Mouse (Mus musculus) lung, postnatal 0 days (tissue): ENCODE measurements around the gene Paqr6. TPM values are rescaled to one million over a fixed set of nuclear protein-coding genes. Genes with fewer than 3 reads are reported as not detected.

Source experiments
- ATAC-seq: fragments of 200-750 bp; cut with Nextera tagmentation; 2 replicates; pipeline ENCODE4 v1.8.0; 2017; ENCODE audit warnings: moderate library complexity
- DNase-seq: peaks from one replicate; pipeline ENCODE4 v3.0.0-alpha.2; 2016; ENCODE audit warnings: low spot score
- H3K27ac ChIP-seq: fragments of 300-500 bp; sonication (generic); 2 replicates; pipeline ENCODE4 v1.5.1; 2014; ENCODE audit warnings: antibody characterized with exemption, mild to moderate bottlenecking, low read length, mixed read lengths
- H3K27me3 ChIP-seq: fragments of 300-500 bp; sonication (generic); replicated peaks from 2 replicates; pipeline ENCODE4 v1.6.1; 2014; ENCODE audit warnings: low read length, mixed read lengths; ENCODE audit not compliant: insufficient read depth
- H3K36me3 ChIP-seq: fragments of 300-500 bp; sonication (generic); 2 replicates; pipeline ENCODE4 v1.6.1; 2014; ENCODE audit warnings: low read length, mixed read lengths; ENCODE audit not compliant: insufficient read depth
- H3K4me1 ChIP-seq: fragments of 300-500 bp; sonication (generic); 2 replicates; pipeline ENCODE4 v1.6.1; 2014; ENCODE audit warnings: antibody characterized with exemption, low read depth, low read length, mixed read lengths; ENCODE audit not compliant: insufficient read depth
- H3K4me2 ChIP-seq: fragments of 300-500 bp; sonication (generic); replicated peaks from 2 replicates; pipeline ENCODE4 v1.6.1; 2014; ENCODE audit warnings: low read depth, mild to moderate bottlenecking, low read length, moderate library complexity, mixed read lengths
- H3K4me3 ChIP-seq: fragments of 300-500 bp; sonication (generic); 2 replicates; pipeline ENCODE4 v1.5.1; 2014; ENCODE audit warnings: low read depth, low read length
- H3K9ac ChIP-seq: fragments of 300-500 bp; sonication (generic); replicated peaks from 2 replicates; pipeline ENCODE4 v1.6.1; 2014; ENCODE audit warnings: low read depth, mild to moderate bottlenecking
- H3K9me3 ChIP-seq: fragments of 300-500 bp; sonication (generic); 2 replicates; pipeline ENCODE4 v1.6.1; 2016; ENCODE audit warnings: low read length, mixed read lengths
- CTCF ChIP-seq: IDR thresholded peaks from 2 replicates; pipeline ENCODE4 v1.5.1; 2016; ENCODE audit warnings: antibody characterized with exemption, mild to moderate bottlenecking
- EP300 ChIP-seq: IDR thresholded peaks from 2 replicates; pipeline ENCODE4 v1.6.1; 2016; ENCODE audit warnings: antibody characterized with exemption, mild to moderate bottlenecking, control low read depth
- WGBS: fragments of 180-500 bp; shearing (Covaris S2); extraction: QIAGEN DNeasy Blood & Tissue Kit; methylation state at CpG from one replicate; pipeline ENCODE4 v1.1.7; 2014; 5-methylcytosine and 5-hydroxymethylcytosine counted together
- polyA plus RNA-seq: library from polyadenylated mRNA; unstranded; fragments of >200 nt; fragmentation: Nextera tagmentation; extraction: Ambion mirVana; gene quantifications from 2 replicates; pipeline ENCODE4 v1.2.1, GENCODE M21; 2015

Gene Paqr6
- polyA plus RNA-seq, 1 experiment from 2014 or later: 4.3 TPM

- ATAC-seq: no peak
- no peak for TF ChIP-seq CTCF
- TF ChIP-seq EP300: no peak
- H3K27ac ChIP-seq: no peak overlapping the region
- no peaks in the 10 kb centered on the region for H3K4me1 ChIP-seq
- H3K4me2 ChIP-seq: no peak overlapping the region
- peaks cover 76% of the 10 kb centered on the region for H3K36me3 ChIP-seq
- 81% methylated on average over 9 of the region's 9 CpGs for WGBS
- no peak overlapping the region for H3K9ac ChIP-seq
- no peaks in the 10 kb centered on the region for H3K9me3 ChIP-seq
- no peak for DNase-seq
- H3K27me3 ChIP-seq: no peaks in the 10 kb centered on the region
- H3K4me3 ChIP-seq: no peak overlapping the region
Measured at GRCm38 (mm10) chr3:88352907-88353306, 11.5 kb upstream of the Paqr6 start.

- Histone ChIP-seq H3K36me3 (peaks cover 75% of the 10 kb centered on the region), H3K4me2 (no peak overlapping the region), H3K9ac (no peak overlapping the region), H3K27me3 (no peaks in the 10 kb centered on the region), H3K4me3 (no peak overlapping the region), H3K27ac (no peak overlapping the region), H3K9me3 (no peaks in the 10 kb centered on the region), H3K4me1 (no peaks in the 10 kb centered on the region)
- WGBS: 90% methylated on average over 8 of the region's 8 CpGs
- DNase-seq: no peak
- no peak for ATAC-seq
- no peak for TF ChIP-seq CTCF
- no peak for TF ChIP-seq EP300
Measured at GRCm38 (mm10) chr3:88354396-88355165, 9.8 kb upstream of the Paqr6 start.

GRCm38 (mm10) chr3:88359584-88359983 lies 4.8 kb upstream of the Paqr6 start:
- DNase-seq (no peak), ATAC-seq (no peak)
- 76% methylated on average over 5 of the region's 5 CpGs for WGBS
- Histone ChIP-seq H3K36me3 (peaks cover 54% of the 10 kb centered on the region), H3K4me2 (no peak overlapping the region), H3K9me3 (no peaks in the 10 kb centered on the region), H3K27ac (no peak overlapping the region), H3K27me3 (no peaks in the 10 kb centered on the region), H3K4me3 (no peak overlapping the region), H3K9ac (no peak overlapping the region), H3K4me1 (peaks cover 2% of the 10 kb centered on the region; the same call in 1 of the 2 replicates)
- TF ChIP-seq CTCF (no peak), EP300 (no peak)

GRCm38 (mm10) chr3:88359989-88360388 lies 4.4 kb upstream of the Paqr6 start:
- Histone ChIP-seq H3K9ac (no peak overlapping the region), H3K27me3 (no peaks in the 10 kb centered on the region), H3K27ac (no peak overlapping the region), H3K36me3 (peaks cover 52% of the 10 kb centered on the region), H3K9me3 (no peaks in the 10 kb centered on the region), H3K4me3 (no peak overlapping the region), H3K4me1 (peaks cover 5% of the 10 kb centered on the region; the same call in 1 of the 2 replicates), H3K4me2 (no peak overlapping the region)
- no peak for ATAC-seq
- whole genome bisulfite sequencing: 58% methylated on average over 3 of the region's 3 CpGs
- DNase-seq: no peak
- no peak for TF ChIP-seq CTCF
- TF ChIP-seq EP300: no peak

- Histone ChIP-seq H3K27ac (no peak overlapping the region), H3K4me1 (peaks cover 5% of the 10 kb centered on the region; the same call in 1 of the 2 replicates), H3K36me3 (peaks cover 46% of the 10 kb centered on the region; the same call in 1 of the 2 replicates), H3K4me3 (no peak overlapping the region), H3K4me2 (no peak overlapping the region), H3K27me3 (0 out of 2 replicates have a peak, but pooled peaks cover 1% of the 10 kb centered on the region), H3K9ac (no peak overlapping the region), H3K9me3 (no peaks in the 10 kb centered on the region)
- 59% methylated on average over 6 of the region's 6 CpGs for WGBS
- TF ChIP-seq EP300 (no peak), CTCF (no peak)
- no peak for ATAC-seq
- no peak for DNase-seq
Measured at GRCm38 (mm10) chr3:88361096-88361495, 3.3 kb upstream of the Paqr6 start.

- Histone ChIP-seq H3K4me1 (peaks cover 5% of the 10 kb centered on the region; the same call in 1 of the 2 replicates), H3K4me3 (no peak overlapping the region), H3K9ac (no peak overlapping the region), H3K36me3 (peaks cover 40% of the 10 kb centered on the region; the same call in 1 of the 2 replicates), H3K27ac (no peak overlapping the region), H3K4me2 (no peak overlapping the region), H3K9me3 (no peaks in the 10 kb centered on the region), H3K27me3 (0 out of 2 replicates have a peak, but pooled peaks cover 3% of the 10 kb centered on the region)
- ATAC-seq: no peak
- DNase-seq: no peak
- WGBS: 78% methylated on average over 2 of the region's 2 CpGs
- TF ChIP-seq CTCF (no peak), EP300 (no peak)
Measured at GRCm38 (mm10) chr3:88361612-88362313, 2.6 kb upstream of the Paqr6 start.
